ENCODE assay signal across 16 mouse cellular contexts in genomic region chr2:33086016-33086596, GRCm38 (mm10). TPM values are rescaled to one million over a fixed set of nuclear protein-coding genes. Genes with fewer than 3 reads are reported as not detected.
DNase-seq lines count a peak whose midpoint lies in the region; ATAC-seq lines count a peak whose summit lies in the region.
"Had no signal": no experiment of that assay in that cellular context is flagged by ENCODE, and none has a peak within 500 bp of the region (broad histone marks: within the 10 kb centered on the region; RNA-seq: fewer than 3 reads in every experiment).

No protein-coding gene starts in this region.

- peak overlapping the region; percentile 64 for H3K27ac ChIP-seq in hindbrain, embryonic 14.5 days
- no peak overlapping the region for H3K27ac ChIP-seq in hindbrain, embryonic 12.5 days
- H3K27ac ChIP-seq in hindbrain, embryonic 16.5 days (ENCODE audit: low read depth, low read length) = peak overlapping the region; percentile 75
- H3K27ac ChIP-seq: midbrain, embryonic 12.5 days; neural tube, embryonic 12.5 days had no signal

- H3K9ac ChIP-seq in hindbrain, embryonic 14.5 days = peak overlapping the region; percentile 52
- H3K9ac ChIP-seq in hindbrain, embryonic 12.5 days = no peak overlapping the region
- H3K9ac ChIP-seq in hindbrain, embryonic 16.5 days (ENCODE audit: low read depth, low read length) = peak overlapping the region; percentile 51
- H3K9ac ChIP-seq: midbrain, embryonic 12.5 days; neural tube, embryonic 12.5 days had no signal

- no peak for ATAC-seq in cerebellum, adult (ENCODE audit: insufficient number of reproducible peaks, low FRiP score, low TSS enrichment)
- ATAC-seq in hindbrain, embryonic 14.5 days (ENCODE audit: low FRiP score) = no peak
- ATAC-seq in hindbrain, embryonic 12.5 days (ENCODE audit: low FRiP score) = no peak
- no peak for ATAC-seq in hindbrain, embryonic 16.5 days

- no peaks in the 10 kb centered on the region for H3K4me1 ChIP-seq in hindbrain, embryonic 14.5 days (replicated peaks; ENCODE audit: control insufficient read depth, insufficient read depth, low read length)
- no peaks in the 10 kb centered on the region for H3K4me1 ChIP-seq in hindbrain, embryonic 12.5 days
- peaks cover 3% of the 10 kb centered on the region; the same call in 1 of the 2 replicates for H3K4me1 ChIP-seq in hindbrain, embryonic 16.5 days (ENCODE audit: control insufficient read depth, insufficient read depth, low read depth, low read length)
- H3K4me1 ChIP-seq: midbrain, embryonic 12.5 days; neural tube, embryonic 12.5 days had no signal

- H3K4me2 ChIP-seq in hindbrain, embryonic 14.5 days (replicated peaks) = peak overlapping the region; percentile 39
- H3K4me2 ChIP-seq in hindbrain, embryonic 12.5 days (replicated peaks) = no peak overlapping the region
- peak overlapping the region; percentile 32 for H3K4me2 ChIP-seq in hindbrain, embryonic 16.5 days (ENCODE audit: low read length)
- H3K4me2 ChIP-seq: midbrain, embryonic 12.5 days; neural tube, embryonic 12.5 days had no signal

- no peaks in the 10 kb centered on the region for H3K27me3 ChIP-seq in hindbrain, embryonic 14.5 days (ENCODE audit: control insufficient read depth, insufficient read depth, low read length)
- no peaks in the 10 kb centered on the region for H3K27me3 ChIP-seq in hindbrain, embryonic 12.5 days
- no peaks in the 10 kb centered on the region for H3K27me3 ChIP-seq in hindbrain, embryonic 16.5 days (replicated peaks; ENCODE audit: control insufficient read depth, insufficient read depth, low read length)
- H3K27me3 ChIP-seq: midbrain, embryonic 12.5 days; neural tube, embryonic 12.5 days had no signal

- H3K9me3 ChIP-seq in hindbrain, embryonic 14.5 days (ENCODE audit: control insufficient read depth, low read length) = no peaks in the 10 kb centered on the region
- H3K9me3 ChIP-seq in hindbrain, embryonic 12.5 days (replicated peaks) = no peaks in the 10 kb centered on the region
- no peaks in the 10 kb centered on the region for H3K9me3 ChIP-seq in hindbrain, embryonic 16.5 days (ENCODE audit: control insufficient read depth, low read length)
- H3K9me3 ChIP-seq: midbrain, embryonic 12.5 days; neural tube, embryonic 12.5 days had no signal

- H3K4me3 ChIP-seq in hindbrain, embryonic 14.5 days (replicated peaks; ENCODE audit: low read length) = peak overlapping the region; percentile 18
- H3K4me3 ChIP-seq in hindbrain, embryonic 12.5 days = no peak overlapping the region
- H3K4me3 ChIP-seq in hindbrain, embryonic 16.5 days (ENCODE audit: low read length) = peak overlapping the region; percentile 26
- H3K4me3 ChIP-seq: midbrain, embryonic 12.5 days; neural tube, embryonic 12.5 days had no signal

- DNase-seq in cerebellum, postnatal 14 days = peak; percentile 42 to 55
- no peak for DNase-seq in hindbrain, embryonic 14.5 days (ENCODE audit: low spot score)
- DNase-seq in brain, adult 2 months (ENCODE audit: low read depth, low spot score) = peak; percentile 53
- no peak for DNase-seq in natural killer cell, adult 2 months (ENCODE audit: low spot score in 2 of 2)
- DNase-seq in adrenal gland, postnatal 4 days (ENCODE audit: low spot score in 2 of 2) = no peak
- DNase-seq: gastrocnemius, postnatal 25 days; layer of hippocampus, postnatal 36 days; left cerebral cortex, postnatal 4 days; lung, adult 2 months; lung, postnatal 4 days; thymus, postnatal 36 days had no signal

- 40% methylated on average over 7 of the region's 7 CpGs for WGBS in hindbrain, embryonic 14.5 days
- WGBS in hindbrain, embryonic 12.5 days = 54% methylated on average over 7 of the region's 7 CpGs
- 39% methylated on average over 7 of the region's 7 CpGs for WGBS in hindbrain, embryonic 16.5 days

- no peaks in the 10 kb centered on the region for H3K36me3 ChIP-seq in hindbrain, embryonic 14.5 days (replicated peaks; ENCODE audit: control insufficient read depth, insufficient read depth)
- no peaks in the 10 kb centered on the region for H3K36me3 ChIP-seq in hindbrain, embryonic 12.5 days
- no peaks in the 10 kb centered on the region; the same call in 1 of the 2 replicates for H3K36me3 ChIP-seq in hindbrain, embryonic 16.5 days (ENCODE audit: control insufficient read depth, insufficient read depth, low read length)
- H3K36me3 ChIP-seq: midbrain, embryonic 12.5 days; neural tube, embryonic 12.5 days had no signal

RNA-seq across cellular contexts. Expression of gene Garnl3, which starts 45.3 kb away (rescaled TPM):
- polyA plus RNA-seq in hindbrain, embryonic 14.5 days (2014; fragmentation: Nextera tagmentation; extraction: Ambion mirVana) = 67.2 and 67.5 TPM in 2 replicates
- polyA plus RNA-seq in hindbrain, embryonic 12.5 days (2016; fragmentation: Nextera tagmentation; extraction: Ambion mirVana) = 20.6 and 24.2 TPM in 2 replicates
- 65.9 and 68.7 TPM in 2 replicates for polyA plus RNA-seq in hindbrain, embryonic 16.5 days (2015; fragmentation: Nextera tagmentation; extraction: Ambion mirVana)
- total RNA-seq in adrenal gland, postnatal 4 days (2021) = 10 to 100 TPM; 35.7 to 39.7 TPM

Comparison
In these comparisons a context has a peak if more than half of its experiments do, and no peak if none do; other contexts are left out.
1. DNase-seq: peak in cerebellum, postnatal 14 days (2 of 2) and brain, adult 2 months (single experiment); none in hindbrain, embryonic 14.5 days (single experiment), natural killer cell, adult 2 months (0 of 2) and adrenal gland, postnatal 4 days (0 of 2).